Mouse (Mus musculus): ENCODE data around the gene Mfap4.
A peak's percentile ranks its signal among the peaks of the same experiment; 100 is the strongest.

Mfap4 gene

DNA sequence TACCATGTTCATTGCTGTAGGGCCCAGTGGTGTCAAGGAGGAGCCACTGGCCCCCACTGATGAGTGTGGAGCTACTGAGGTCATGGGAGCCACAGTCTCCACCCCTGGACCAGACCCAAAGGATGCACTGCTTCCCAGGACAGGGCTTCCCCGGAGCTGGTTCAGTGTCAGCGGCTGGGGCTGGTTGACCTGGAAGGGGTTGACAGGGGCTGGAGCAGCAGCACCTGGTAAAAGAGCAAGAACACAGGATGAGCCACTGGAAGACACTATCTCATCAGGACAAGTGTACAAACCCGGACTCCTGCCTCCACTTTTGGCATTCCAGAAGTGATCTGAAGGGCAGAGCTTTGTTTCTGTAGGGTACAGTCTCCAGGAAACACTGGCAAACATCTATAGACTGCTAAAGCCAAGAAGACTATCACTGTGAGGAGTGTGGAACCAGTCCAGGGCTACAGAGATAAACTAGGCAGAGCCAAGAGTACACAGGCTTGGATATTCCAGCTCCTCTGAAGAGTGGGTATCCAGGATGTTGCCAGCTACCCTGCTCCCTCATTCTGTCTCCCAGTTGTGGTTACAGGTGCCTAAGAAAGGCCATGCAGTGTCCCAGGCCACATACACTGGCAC, 34.4 kb downstream of the Mfap4 start:
- no peak for DNase-seq

DNA sequence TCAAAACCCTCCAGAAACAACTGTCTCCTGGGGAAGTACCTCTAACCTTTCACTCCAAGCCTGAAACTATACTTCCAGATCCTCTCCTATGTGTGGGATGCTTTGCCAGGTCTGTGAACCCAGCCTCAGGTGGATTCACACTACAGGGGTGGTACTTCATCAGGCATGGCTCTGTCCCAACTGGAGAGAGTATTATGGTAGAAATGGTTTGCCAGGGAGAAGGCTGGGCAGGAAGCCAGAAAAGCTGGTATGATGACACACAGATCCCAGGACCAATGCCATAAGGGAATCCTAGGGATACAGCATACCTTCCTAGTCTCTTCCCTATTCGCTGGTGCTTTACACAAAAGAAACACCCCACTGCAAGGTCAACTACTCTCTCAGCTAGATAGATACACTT, 41.6 kb downstream of the Mfap4 start:
- DNase-seq, result no peak

DNA sequence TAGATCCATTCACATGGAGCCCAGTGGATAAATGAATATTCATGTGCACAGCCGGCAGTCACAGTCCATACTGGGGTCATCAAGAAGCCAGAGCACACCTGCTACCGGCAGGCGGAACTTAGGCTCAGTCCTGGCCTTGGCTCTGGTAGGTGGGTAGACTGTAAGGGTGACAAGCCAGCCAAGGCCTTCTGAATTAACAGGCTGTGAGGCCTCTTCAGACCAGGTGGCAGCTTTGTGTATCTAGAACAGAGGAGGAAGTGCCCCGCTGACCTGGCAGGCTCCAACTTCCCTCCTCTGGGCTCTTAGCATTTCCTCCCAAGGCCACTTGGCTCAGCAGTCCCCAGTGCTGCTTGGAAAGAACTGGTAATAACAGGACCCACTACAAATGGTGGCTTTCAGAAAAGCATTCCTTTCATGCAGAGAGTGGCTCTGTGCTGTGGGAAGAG, 44.1 kb downstream of the Mfap4 start:
- peak; percentile 60 to 78 for DNase-seq

DNA sequence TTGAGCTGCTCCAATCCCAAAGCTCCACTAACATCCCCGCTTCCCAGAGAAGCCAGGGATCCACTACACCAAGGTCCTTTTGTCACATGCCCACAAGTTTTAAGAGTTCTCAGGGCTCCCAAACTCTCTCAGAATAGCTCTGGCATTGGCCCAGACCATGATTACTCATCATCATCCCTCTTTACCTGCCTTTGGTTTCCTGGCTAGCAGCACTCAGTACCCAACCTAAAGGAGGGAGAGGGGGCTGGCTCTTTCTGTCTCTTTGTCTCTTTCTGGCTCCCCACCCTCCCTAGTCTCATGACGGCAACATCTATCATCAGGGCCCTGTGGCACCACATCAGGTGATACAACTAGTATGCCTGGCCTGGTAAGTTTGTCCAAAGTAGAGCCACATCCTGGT, 47.6 kb downstream of the Mfap4 start:
- DNase-seq, result no peak

DNA sequence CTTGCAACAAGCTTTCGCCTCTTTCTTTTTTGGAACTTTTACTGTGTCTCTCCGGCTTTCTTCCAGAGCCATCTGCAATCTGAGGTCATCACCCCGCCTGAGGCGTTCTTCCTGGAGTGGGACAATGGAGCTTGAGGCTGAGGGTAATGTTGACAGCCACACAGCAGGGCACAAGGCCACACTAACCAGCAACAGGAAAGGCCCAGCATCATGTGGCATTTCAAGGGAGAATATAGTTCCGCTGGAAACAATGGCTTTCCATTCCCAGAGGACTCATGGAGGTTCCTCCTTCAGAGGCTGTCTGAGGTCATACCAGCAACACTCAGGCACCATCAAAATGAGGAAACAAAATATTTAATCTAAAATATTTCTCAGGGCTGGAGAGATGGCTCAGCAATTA, 48.3 kb downstream of the Mfap4 start:
- DNase-seq, result peak; percentile 55 to 78

DNA sequence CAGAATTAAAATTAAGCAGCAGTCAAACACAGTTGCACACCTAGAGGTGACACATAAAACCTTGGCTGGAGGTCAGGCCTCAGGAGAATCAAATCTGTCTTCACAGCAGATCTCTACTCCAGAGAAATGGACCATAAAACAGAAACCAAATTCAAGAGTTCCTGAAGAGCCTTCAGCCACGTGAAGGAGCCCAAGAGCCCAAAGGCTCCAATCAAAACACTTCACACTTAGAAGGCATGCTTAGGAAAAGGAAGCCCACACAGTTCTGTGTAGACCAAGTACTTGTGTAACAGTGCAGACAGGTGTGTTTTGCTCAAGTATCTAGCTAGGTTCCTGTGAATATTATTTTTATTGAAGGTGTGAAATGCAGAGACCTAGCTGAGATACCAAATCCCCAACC, 50.3 kb downstream of the Mfap4 start:
- DNase-seq, result no peak

DNA sequence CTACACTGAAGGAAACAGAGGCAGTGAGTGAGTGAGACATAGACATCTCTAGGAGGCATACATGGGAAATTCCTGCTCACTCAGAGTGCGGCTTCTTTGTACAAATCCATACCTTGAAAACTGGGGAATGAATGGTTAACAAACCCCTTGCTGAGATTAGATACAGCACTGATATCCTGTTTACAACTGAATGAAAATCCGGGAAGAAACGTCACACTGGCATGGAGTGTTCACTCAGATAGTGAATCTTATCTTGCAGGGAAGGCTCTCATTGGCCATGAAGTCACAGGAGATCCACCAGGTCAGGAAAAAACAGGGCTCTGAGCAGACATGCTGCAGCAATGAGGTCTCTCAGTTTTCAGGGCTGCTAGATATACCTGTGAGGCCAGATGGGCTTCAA, 51.7 kb downstream of the Mfap4 start:
- no peak for DNase-seq

DNA sequence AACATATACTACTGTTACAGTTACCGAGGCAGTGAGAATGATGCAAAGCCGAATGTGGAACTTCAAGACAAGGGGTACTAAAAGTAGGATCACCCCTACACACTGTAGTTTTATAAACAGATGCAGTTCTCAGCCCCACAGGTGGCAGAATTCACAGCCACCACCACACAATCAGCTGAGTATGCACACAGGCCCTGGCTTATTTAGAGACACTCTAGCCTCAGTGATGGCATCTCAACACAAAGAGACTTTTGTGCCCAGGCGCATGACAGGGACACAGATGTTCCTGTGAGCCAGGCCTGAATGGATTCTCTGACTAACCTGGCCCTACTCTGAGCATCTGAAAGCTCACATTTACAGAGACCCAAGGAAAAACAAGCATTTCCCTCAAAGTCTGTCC, 52.1 kb downstream of the Mfap4 start:
- DNase-seq, result no peak

Data from lung, postnatal 4 days (tissue).